Mouse (Mus musculus): ENCODE measurements at regions not wholly inside any gene's neighbourhood (a gene's known extent, or its start where the extent isn't known, plus 50 kb on each side); places are given as distances from the start of the nearest gene placed in this dataset.

- TF ChIP-seq CTCF (IDR thresholded peaks at IDR 0.05; ENCODE audit: low read depth) (no peak), EP300 (IDR thresholded peaks at IDR 0.05; ENCODE audit: low read depth) (no peak)
These were observed 118.9 kb upstream of the 1700064H15Rik start for GRCm38 (mm10) chr3:19747361-19747760.
